Mouse (Mus musculus) embryonic fibroblast, embryonic 13.5 days (primary cell): ENCODE results near the gene Stk17b.

Experiments used
- CTCF ChIP-seq: IDR thresholded peaks from 2 replicates; pipeline ENCODE4 v1.5.1; 2011; ENCODE audit warnings: mild to moderate bottlenecking, control low read depth, low read length, moderate library complexity, borderline replicate concordance; ENCODE audit not compliant: insufficient read depth
- POLR2A ChIP-seq: IDR thresholded peaks from 2 replicates; pipeline ENCODE4 v1.6.1; 2011; ENCODE audit warnings: low read depth, mild to moderate bottlenecking, control low read depth, low read length, moderate library complexity

DNA sequence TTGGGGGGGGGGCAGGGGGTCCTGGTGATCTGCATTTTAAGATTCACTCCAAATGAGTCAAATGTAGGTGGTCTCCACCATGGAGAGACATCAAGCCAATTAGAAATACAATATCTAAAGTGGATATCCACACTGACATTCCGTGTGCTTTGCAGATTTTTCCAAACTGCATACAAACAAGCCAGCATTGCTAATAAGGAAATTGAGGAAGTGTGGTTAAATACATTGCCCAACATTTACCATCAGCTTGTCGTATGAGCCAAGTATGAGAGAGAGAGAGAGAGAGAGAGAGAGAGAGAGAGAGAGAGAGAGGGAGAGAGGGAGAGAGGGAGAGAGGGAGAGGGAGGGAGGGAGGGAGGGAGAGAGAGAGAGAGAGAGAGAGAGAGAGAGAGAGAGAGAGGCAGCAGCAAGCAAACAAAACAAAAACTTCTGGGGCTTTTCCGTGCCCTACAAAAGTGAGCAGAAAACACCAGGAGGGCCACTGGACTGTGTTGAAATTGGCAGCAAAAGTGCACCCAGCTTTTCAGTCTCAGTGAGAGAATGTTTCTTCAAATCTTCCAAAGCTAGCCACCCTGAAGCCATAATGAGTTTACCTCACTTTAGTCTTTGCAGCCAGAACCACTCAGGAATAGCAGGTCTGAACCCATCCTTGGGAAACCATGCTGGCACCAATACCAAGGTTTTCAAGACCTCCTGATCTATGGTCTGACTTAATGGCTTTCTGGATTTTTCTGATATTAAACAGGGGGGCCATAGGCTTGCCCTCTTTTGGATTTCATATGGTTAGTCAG is 33.2 kb upstream of the Stk17b start:
- TF ChIP-seq CTCF (no peak), POLR2A (no peak)
